Mouse (Mus musculus) MEL (cell line): Measurements from ENCODE around the gene Tm9sf2. TPM values are rescaled to one million over a fixed set of nuclear protein-coding genes. Genes with fewer than 3 reads are reported as not detected.
"Not testable (repeated sequence)": the region's sequence is repeated elsewhere in the genome, so short reads cannot be mapped to it uniquely, and the experiment has no call there.

Source experiments
- DNase-seq: peaks from one replicate; pipeline ENCODE4 v3.0.0; 2011; ENCODE audit warnings: low read depth, low spot score
- H3K27ac ChIP-seq: 2 replicates; pipeline ENCODE4 v1.5.1; 2012; ENCODE audit warnings: low read depth, mild to moderate bottlenecking, control low read depth, low read length, moderate library complexity; ENCODE audit not compliant: control insufficient read depth
- H3K27me3 ChIP-seq, 2 experiments: fragments of 150-350 bp in 1 of 2; sonication (generic) in 1 of 2; 2 replicates each; pipeline ENCODE4 v1.6.1; 2012; ENCODE audit warnings: low read length in 2 of 2, mild to moderate bottlenecking in 2 of 2, improper control_type of control experiment in 1 of 2, moderate library complexity in 1 of 2; ENCODE audit not compliant: insufficient read depth in 2 of 2, control insufficient read depth in 1 of 2
- H3K36me3 ChIP-seq, 2 experiments: 2 replicates each; pipeline ENCODE4 v1.6.1; 2012 to 2014; ENCODE audit warnings: low read length in 2 of 2, improper control_type of control experiment in 1 of 2, inconsistent platforms in 1 of 2, mild to moderate bottlenecking in 1 of 2; ENCODE audit not compliant: insufficient read depth in 2 of 2, control insufficient read depth in 1 of 2
- H3K4me1 ChIP-seq, 2 experiments: fragments of 150-350 bp in 1 of 2; sonication (generic) in 1 of 2; 2 replicates each; pipeline ENCODE4 v1.6.1; 2012; ENCODE audit warnings: low read length in 2 of 2, improper control_type of control experiment in 1 of 2, mild to moderate bottlenecking in 1 of 2; ENCODE audit not compliant: insufficient read depth in 2 of 2, control insufficient read depth in 1 of 2
- H3K4me3 ChIP-seq, 2 experiments: fragments of 150-350 bp in 1 of 2; sonication (generic) in 1 of 2; 2 replicates each; pipeline ENCODE4 v1.5.1; 2012; ENCODE audit warnings: low read depth in 2 of 2, low read length in 2 of 2, mild to moderate bottlenecking in 2 of 2, moderate library complexity in 2 of 2, control low read depth in 1 of 2, improper control_type of control experiment in 1 of 2; ENCODE audit not compliant: control insufficient read depth in 1 of 2, insufficient read depth in 1 of 2
- H3K79me2 ChIP-seq: 2 replicates; pipeline ENCODE4 v1.6.1; 2012; ENCODE audit warnings: mild to moderate bottlenecking, low read length, moderate library complexity; ENCODE audit not compliant: control insufficient read depth, poor library complexity, insufficient read depth
- H3K9ac ChIP-seq: 2 replicates; pipeline ENCODE4 v1.6.1; 2012; ENCODE audit warnings: low read depth, mild to moderate bottlenecking, control low read depth, low read length, moderate library complexity; ENCODE audit not compliant: control insufficient read depth, poor library complexity, severe bottlenecking
- H3K9me3 ChIP-seq: fragments of 150-350 bp; sonication (generic); replicated peaks from 2 replicates; pipeline ENCODE4 v1.6.1; 2012; ENCODE audit warnings: mild to moderate bottlenecking, low read length, improper control_type of control experiment, moderate library complexity; ENCODE audit not compliant: insufficient read depth
- CHD2 ChIP-seq: IDR thresholded peaks from 2 replicates; pipeline ENCODE4 v1.6.1; 2011; ENCODE audit warnings: low read length, improper control_type of control experiment
- CTCF ChIP-seq, 3 experiments: IDR thresholded peaks in 2 of 3; conservative IDR thresholded peaks in 1 of 3; 2 replicates each; pipeline ENCODE4 v1.5.1; 2011 to 2012; ENCODE audit warnings: low read length in 3 of 3, low read depth in 2 of 3, mild to moderate bottlenecking in 2 of 3, improper control_type of control experiment in 1 of 3, inconsistent platforms in 1 of 3, mixed read lengths in 1 of 3, moderate library complexity in 1 of 3; ENCODE audit not compliant: control insufficient read depth in 1 of 3, insufficient read depth in 1 of 3, poor library complexity in 1 of 3, severe bottlenecking in 1 of 3
- E2F4 ChIP-seq: IDR thresholded peaks from 2 replicates; pipeline ENCODE4 v1.6.1; 2011; ENCODE audit warnings: low read depth, low read length, improper control_type of control experiment, borderline replicate concordance
- GABPA ChIP-seq: IDR thresholded peaks from 2 replicates; pipeline ENCODE4 v1.6.1; 2012; ENCODE audit warnings: low read depth, mild to moderate bottlenecking, inconsistent platforms, low read length, improper control_type of control experiment, moderate library complexity
- GATA1 ChIP-seq: IDR thresholded peaks from 2 replicates; pipeline ENCODE4 v1.6.1; 2011; ENCODE audit warnings: low read depth, low read length, improper control_type of control experiment
- MAFK ChIP-seq: IDR thresholded peaks from 2 replicates; pipeline ENCODE4 v1.6.1; 2011; ENCODE audit warnings: low read depth, mild to moderate bottlenecking, low read length, improper control_type of control experiment, borderline replicate concordance
- MAX ChIP-seq: IDR thresholded peaks from 2 replicates; pipeline ENCODE4 v1.6.1; 2011; ENCODE audit warnings: low read length, improper control_type of control experiment
- MAZ ChIP-seq: IDR thresholded peaks from 2 replicates; pipeline ENCODE4 v1.6.1; 2012; ENCODE audit warnings: low read depth, mild to moderate bottlenecking, inconsistent platforms, low read length, improper control_type of control experiment
- MXI1 ChIP-seq: IDR thresholded peaks from 2 replicates; pipeline ENCODE4 v1.6.1; 2011; ENCODE audit warnings: mild to moderate bottlenecking, low read depth, low read length, improper control_type of control experiment
- MYC ChIP-seq: IDR thresholded peaks from 2 replicates; pipeline ENCODE4 v1.6.1; 2011; ENCODE audit warnings: low read depth, mild to moderate bottlenecking, low read length, improper control_type of control experiment, moderate library complexity
- POLR2AphosphoS5 ChIP-seq: IDR thresholded peaks from 2 replicates; pipeline ENCODE4 v1.6.1; 2012; ENCODE audit warnings: low read depth, borderline replicate concordance, mild to moderate bottlenecking, inconsistent platforms, low read length, moderate library complexity, mixed read lengths
- RAD21 ChIP-seq: IDR thresholded peaks from 2 replicates; pipeline ENCODE4 v1.6.1; 2011; ENCODE audit warnings: mild to moderate bottlenecking, low read depth, low read length, improper control_type of control experiment
- RCOR1 ChIP-seq: IDR thresholded peaks from 2 replicates; pipeline ENCODE4 v1.6.1; 2012; ENCODE audit warnings: low read depth, mild to moderate bottlenecking, inconsistent platforms, low read length, improper control_type of control experiment
- SIN3A ChIP-seq: IDR thresholded peaks from 2 replicates; pipeline ENCODE4 v1.6.1; 2012; ENCODE audit warnings: low read length, improper control_type of control experiment, inconsistent platforms
- SMC3 ChIP-seq: IDR thresholded peaks from 2 replicates; pipeline ENCODE4 v1.6.1; 2011; ENCODE audit warnings: low read depth, low read length, improper control_type of control experiment
- ZC3H11A ChIP-seq: IDR thresholded peaks from 2 replicates; pipeline ENCODE4 v1.6.1; 2012; ENCODE audit warnings: low read depth, mild to moderate bottlenecking, inconsistent platforms, low read length, improper control_type of control experiment
- ZMIZ1 ChIP-seq: IDR thresholded peaks from 2 replicates; pipeline ENCODE4 v1.6.1; 2012; ENCODE audit warnings: low read depth, mild to moderate bottlenecking, inconsistent platforms, low read length, improper control_type of control experiment, moderate library complexity
- polyA plus RNA-seq, 2 experiments: library from polyadenylated mRNA; stranded (reverse) in 1 of 2; unstranded in 1 of 2; fragments of >175 nt in 1 of 2; fragments of >200 nt in 1 of 2; gene quantifications; 2 replicates each; pipeline versions ENCODE4 v1.2.1 to v1.2.4; 2012; ENCODE audit warnings: low replicate concordance in 2 of 2, low read depth in 1 of 2; ENCODE audit not compliant: insufficient read length in 2 of 2, insufficient read depth in 1 of 2, missing spikeins in 1 of 2
- total RNA-seq: library from RNA; depleted of rRNA; stranded (reverse); fragments of 300-350 nt; gene quantifications from 2 replicates; pipeline ENCODE4 v1.2.3, GENCODE M21; 2012

The Tm9sf2 gene
- total and polyA plus RNA-seq, 3 experiments = 59.6 to 62.7 TPM; not detected in 1

- H3K4me3 ChIP-seq = no peak overlapping the region
- H3K27me3 ChIP-seq = no peaks in the 10 kb centered on the region
- peak; percentile 75 for DNase-seq
- H3K9me3 ChIP-seq = no peaks in the 10 kb centered on the region
- peaks cover 11 to 24% of the 10 kb centered on the region in 2 experiments for H3K4me1 ChIP-seq
- peaks cover 0 to 6% of the 10 kb centered on the region in 2 experiments; a peak in 2 of 4 replicates for H3K36me3 ChIP-seq
- TF ChIP-seq POLR2AphosphoS5 (no peak), SMC3 (peak; percentile 73), ZMIZ1 (no peak), ZC3H11A (peak; percentile 86), RCOR1 (no peak), CTCF (IDR thresholded peaks at IDR 0.05 in 2 of 3, conservative IDR thresholded peaks at IDR 0.05 in 1 of 3; ENCODE audit: control insufficient read depth in 1 of 3, insufficient read depth in 1 of 3, low read depth in 2 of 3, low read length in 3 of 3, poor library complexity in 1 of 3, severe bottlenecking in 1 of 3) (peak; percentile 80 to 98 (median 83)), RAD21 (peak; percentile 88), MAFK (no peak), MYC (no peak), MAZ (no peak), SIN3A (peak; percentile 48)
- TF ChIP-seq, all 39 proteins: peak for 5
- Histone ChIP-seq H3K79me2 (no peaks in the 10 kb centered on the region), H3K9ac (no peak overlapping the region), H3K27ac (no peak overlapping the region)
Observed at GRCm38 (mm10) chr14:122064519-122064918, 42.3 kb upstream of the Tm9sf2 start.

GRCm38 (mm10) chr14:122066243-122066642 is 40.6 kb upstream of the Tm9sf2 start:
- peak; percentile 42 for DNase-seq
- peaks cover 11 to 24% of the 10 kb centered on the region in 2 experiments for H3K4me1 ChIP-seq

DNA sequence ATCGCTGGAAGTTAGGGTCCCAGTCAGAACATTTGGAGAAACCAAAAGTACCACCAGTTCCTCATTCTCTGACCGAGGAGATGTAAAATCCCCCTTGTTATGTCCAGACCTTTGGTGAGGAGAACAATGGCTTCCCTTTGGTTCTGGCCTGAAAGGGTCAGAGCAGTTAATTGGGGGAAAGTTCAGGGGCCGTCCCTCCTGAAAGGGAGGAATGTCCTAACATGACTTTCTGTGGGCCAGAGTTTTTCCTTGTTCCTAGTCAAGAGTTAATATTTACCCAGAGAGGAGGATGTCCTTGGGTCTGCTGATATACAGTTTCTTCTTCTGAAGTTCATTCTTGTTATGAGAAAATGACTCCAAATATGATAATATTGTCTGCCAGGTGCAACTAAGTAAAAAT is 38.8 kb upstream of the Tm9sf2 start:
- not testable (repeated sequence) for H3K4me3 ChIP-seq, H3K79me2 ChIP-seq, DNase-seq, H3K27me3 ChIP-seq, H3K27ac ChIP-seq, H3K9me3 ChIP-seq, H3K36me3 ChIP-seq, H3K9ac ChIP-seq
- H3K4me1 ChIP-seq = peaks cover 11 to 24% of the 10 kb centered on the region in 2 experiments

More at GRCm38 (mm10) chr14:122066243-122066642, 40.6 kb upstream of the Tm9sf2 start:
- Histone ChIP-seq H3K79me2 (no peaks in the 10 kb centered on the region), H3K9ac (no peak overlapping the region), H3K36me3 (peaks cover 0 to 6% of the 10 kb centered on the region in 2 experiments; a peak in 2 of 4 replicates), H3K9me3 (no peaks in the 10 kb centered on the region), H3K27ac (no peak overlapping the region), H3K27me3 (no peaks in the 10 kb centered on the region), H3K4me3 (no peak overlapping the region)
- TF ChIP-seq MXI1 (0 out of 2 replicates have a peak, but pooled peaks have one; percentile 39), MAZ (0 out of 2 replicates have a peak, but pooled peaks have one; percentile 25), SIN3A (0 out of 2 replicates have a peak, but pooled peaks have one; percentile 25), GABPA (no peak), MAX (0 out of 2 replicates have a peak, but pooled peaks have one; percentile 14), E2F4 (no peak), CHD2 (peak; percentile 24; the same call in 1 of the 2 replicates), GATA1 (0 out of 2 replicates have a peak, but pooled peaks have one; percentile 16)
